Mouse (Mus musculus) hindbrain, embryonic 16.5 days (tissue): ENCODE data around the gene Ltn1. TPM values are rescaled to one million over a fixed set of nuclear protein-coding genes. Genes with fewer than 3 reads are reported as not detected.

Source experiments
- ATAC-seq: fragments of 200-750 bp; cut with Nextera tagmentation; 2 replicates; pipeline ENCODE4 v1.8.0; 2017; ENCODE audit warnings: moderate TSS enrichment, moderate library complexity
- H3K27ac ChIP-seq: fragments of 300-500 bp; sonication (generic); 2 replicates; pipeline ENCODE4 v1.5.1; 2014; ENCODE audit warnings: low read depth, mild to moderate bottlenecking, control low read depth, low read length, moderate library complexity
- H3K27me3 ChIP-seq: fragments of 300-500 bp; sonication (generic); replicated peaks from 2 replicates; pipeline ENCODE4 v1.6.1; 2014; ENCODE audit warnings: low read length; ENCODE audit not compliant: control insufficient read depth, insufficient read depth
- H3K36me3 ChIP-seq: fragments of 300-500 bp; sonication (generic); 2 replicates; pipeline ENCODE4 v1.6.1; 2014; ENCODE audit warnings: mild to moderate bottlenecking, low read length, moderate library complexity, mixed read lengths; ENCODE audit not compliant: control insufficient read depth, insufficient read depth
- H3K4me1 ChIP-seq: fragments of 300-500 bp; sonication (generic); 2 replicates; pipeline ENCODE4 v1.6.1; 2014; ENCODE audit warnings: low read depth, low read length; ENCODE audit not compliant: control insufficient read depth, insufficient read depth
- H3K4me2 ChIP-seq: fragments of 300-500 bp; sonication (generic); 2 replicates; pipeline ENCODE4 v1.6.1; 2014; ENCODE audit warnings: mild to moderate bottlenecking, low read length, control low read depth, moderate library complexity
- H3K4me3 ChIP-seq: fragments of 300-500 bp; sonication (generic); 2 replicates; pipeline ENCODE4 v1.5.1; 2014; ENCODE audit warnings: mild to moderate bottlenecking, low read length, control low read depth, moderate library complexity
- H3K9ac ChIP-seq: fragments of 300-500 bp; sonication (generic); 2 replicates; pipeline ENCODE4 v1.6.1; 2014; ENCODE audit warnings: low read depth, mild to moderate bottlenecking, control low read depth, low read length, moderate library complexity
- H3K9me3 ChIP-seq: fragments of 300-500 bp; sonication (generic); 2 replicates; pipeline ENCODE4 v1.6.1; 2014; ENCODE audit warnings: mild to moderate bottlenecking, low read length, moderate library complexity; ENCODE audit not compliant: control insufficient read depth
- WGBS: fragments of 180-500 bp; shearing (Covaris S2); extraction: QIAGEN DNeasy Blood & Tissue Kit; methylation state at CpG from one replicate; pipeline ENCODE4 v1.1.7; 2014; 5-methylcytosine and 5-hydroxymethylcytosine counted together
- polyA plus RNA-seq: library from polyadenylated mRNA; unstranded; fragments of >200 nt; fragmentation: Nextera tagmentation; extraction: Ambion mirVana; gene quantifications from 2 replicates; pipeline ENCODE4 v1.2.1, GENCODE M21; 2015

The Ltn1 gene
- polyA plus RNA-seq, 1 experiment from 2014 or later = 20.7 TPM

GRCm38 (mm10) chr16:87329986-87330385 lies 102.4 kb downstream of the Ltn1 start:
- no peaks in the 10 kb centered on the region for H3K36me3 ChIP-seq
- no peak overlapping the region for H3K9ac ChIP-seq
- no peaks in the 10 kb centered on the region for H3K27me3 ChIP-seq
- no peaks in the 10 kb centered on the region for H3K4me1 ChIP-seq
- no peak for ATAC-seq
- 90% methylated on average over 3 of the region's 3 CpGs for WGBS
- H3K9me3 ChIP-seq = no peaks in the 10 kb centered on the region
- no peak overlapping the region for H3K27ac ChIP-seq
- H3K4me3 ChIP-seq = no peak overlapping the region
- H3K4me2 ChIP-seq = no peak overlapping the region

Other genes starting within 250 kb of the Ltn1 start
- 20.2 and 22.4 TPM in 2 replicates for gene N6amt1, start 78.4 kb downstream of the Ltn1 start, polyA plus RNA-seq
- 16.3 and 16.5 TPM in 2 replicates for gene Rwdd2b, start 8.0 kb upstream of the Ltn1 start, polyA plus RNA-seq
- 41.4 and 42.8 TPM in 2 replicates for gene Usp16, start 22.1 kb upstream of the Ltn1 start, polyA plus RNA-seq
- 395 and 404 TPM in 2 replicates for gene Cct8, start 63.3 kb upstream of the Ltn1 start, polyA plus RNA-seq
- gene Map3k7cl, start 120.7 kb upstream of the Ltn1 start, polyA plus RNA-seq = 0.25 TPM in 1 of 2 replicates, not detected in the other